Mouse (Mus musculus) embryonic fibroblast, embryonic 13.5 days (primary cell): ENCODE measurements at regions not wholly inside any gene's neighbourhood (a gene's known extent, or its start where the extent isn't known, plus 50 kb on each side); places are given as distances from the start of the nearest gene placed in this dataset.

Experiments
- H3K27ac ChIP-seq: 2 replicates; pipeline ENCODE4 v1.5.1; 2012; ENCODE audit warnings: low read length, control low read depth, inconsistent platforms; ENCODE audit not compliant: insufficient read depth
- H3K4me1 ChIP-seq: 2 replicates; pipeline ENCODE4 v1.6.1; 2011; ENCODE audit warnings: low read length; ENCODE audit not compliant: control insufficient read depth, insufficient read depth
- H3K4me3 ChIP-seq: 2 replicates; pipeline ENCODE4 v1.5.1; 2011; ENCODE audit warnings: mild to moderate bottlenecking, control low read depth, low read length; ENCODE audit not compliant: insufficient read depth
- CTCF ChIP-seq: IDR thresholded peaks from 2 replicates; pipeline ENCODE4 v1.5.1; 2011; ENCODE audit warnings: mild to moderate bottlenecking, control low read depth, low read length, moderate library complexity, borderline replicate concordance; ENCODE audit not compliant: insufficient read depth
- POLR2A ChIP-seq: IDR thresholded peaks from 2 replicates; pipeline ENCODE4 v1.6.1; 2011; ENCODE audit warnings: low read depth, mild to moderate bottlenecking, control low read depth, low read length, moderate library complexity

- Histone ChIP-seq H3K27ac (no peak overlapping the region), H3K4me3 (no peak overlapping the region), H3K4me1 (no peaks in the 10 kb centered on the region)
- TF ChIP-seq CTCF = no peak
- no peak for TF ChIP-seq POLR2A
These were observed 94.9 kb upstream of the Slc44a1 start for GRCm38 (mm10) chr4:53345346-53345745.

GRCm38 (mm10) chr4:53344546-53344945 lies 95.7 kb upstream of the Slc44a1 start:
- Histone ChIP-seq H3K4me3 (no peak overlapping the region), H3K4me1 (no peaks in the 10 kb centered on the region), H3K27ac (no peak overlapping the region)
- TF ChIP-seq POLR2A = no peak
- TF ChIP-seq CTCF = no peak

GRCm38 (mm10) chr4:53341181-53341580 lies 99.0 kb upstream of the Slc44a1 start:
- H3K27ac ChIP-seq = no peak overlapping the region
- TF ChIP-seq CTCF (no peak), POLR2A (no peak)
- H3K4me3 ChIP-seq = no peak overlapping the region
- no peaks in the 10 kb centered on the region for H3K4me1 ChIP-seq

- H3K4me1 ChIP-seq = no peaks in the 10 kb centered on the region
- H3K27ac ChIP-seq = no peak overlapping the region
- no peak overlapping the region for H3K4me3 ChIP-seq
- TF ChIP-seq POLR2A (no peak), CTCF (no peak)
These were observed 100.1 kb upstream of the Slc44a1 start for GRCm38 (mm10) chr4:53340021-53340667.

GRCm38 (mm10) chr4:53339125-53340020 lies 100.8 kb upstream of the Slc44a1 start:
- Histone ChIP-seq H3K4me1 (no peaks in the 10 kb centered on the region), H3K27ac (no peak overlapping the region), H3K4me3 (no peak overlapping the region)
- TF ChIP-seq CTCF (no peak), POLR2A (no peak)

- H3K4me1 ChIP-seq = no peaks in the 10 kb centered on the region
- no peak overlapping the region for H3K27ac ChIP-seq
- no peak overlapping the region for H3K4me3 ChIP-seq
- no peak for TF ChIP-seq CTCF
- TF ChIP-seq POLR2A = no peak
These were observed 101.7 kb upstream of the Slc44a1 start for GRCm38 (mm10) chr4:53338479-53338878.

- TF ChIP-seq POLR2A = no peak
- no peak for TF ChIP-seq CTCF
- Histone ChIP-seq H3K27ac (no peak overlapping the region), H3K4me3 (no peak overlapping the region), H3K4me1 (no peaks in the 10 kb centered on the region)
These were observed 102.4 kb upstream of the Slc44a1 start for GRCm38 (mm10) chr4:53337784-53338183.

GRCm38 (mm10) chr4:53327382-53328165 lies 112.6 kb upstream of the Slc44a1 start:
- H3K4me1 ChIP-seq = no peaks in the 10 kb centered on the region
- TF ChIP-seq CTCF (no peak), POLR2A (no peak)
- no peak overlapping the region for H3K27ac ChIP-seq

GRCm38 (mm10) chr4:53323838-53324237 lies 116.4 kb upstream of the Slc44a1 start:
- Histone ChIP-seq H3K4me3 (no peak overlapping the region), H3K27ac (no peak overlapping the region), H3K4me1 (no peaks in the 10 kb centered on the region)
- TF ChIP-seq POLR2A (no peak), CTCF (no peak)

More at GRCm38 (mm10) chr4:53327382-53328165, 112.6 kb upstream of the Slc44a1 start:
- H3K4me3 ChIP-seq = no peak overlapping the region
